Mouse (Mus musculus) lung, postnatal 0 days (tissue): Measurements from ENCODE around the gene Nup93.

Experiments
- CTCF ChIP-seq: IDR thresholded peaks from 2 replicates; pipeline ENCODE4 v1.5.1; 2016; ENCODE audit warnings: antibody characterized with exemption, mild to moderate bottlenecking
- EP300 ChIP-seq: IDR thresholded peaks from 2 replicates; pipeline ENCODE4 v1.6.1; 2016; ENCODE audit warnings: antibody characterized with exemption, mild to moderate bottlenecking, control low read depth

GRCm38 (mm10) chr8:94340796-94341195 lies 126.4 kb downstream of the Nup93 start:
- no peak for TF ChIP-seq CTCF
- no peak for TF ChIP-seq EP300
